Mouse (Mus musculus) lung, adult 2 months (tissue): Measurements from ENCODE around the gene Afmid.
"Not testable (repeated sequence)": the region's sequence is repeated elsewhere in the genome, so short reads cannot be mapped to it uniquely, and the experiment has no call there.

Source experiments
- CTCF ChIP-seq: fragments of 200-500 bp; IDR thresholded peaks from 2 replicates; pipeline ENCODE4 v1.5.1; 2011; ENCODE audit warnings: mild to moderate bottlenecking, low read length, control low read depth; ENCODE audit not compliant: insufficient read depth
- POLR2A ChIP-seq: fragments of 200-500 bp; IDR thresholded peaks from 2 replicates; pipeline ENCODE4 v1.6.1; 2011; ENCODE audit warnings: low read depth, mild to moderate bottlenecking, control low read depth, low read length, borderline replicate concordance; ENCODE audit errors: extremely low read depth

GRCm38 (mm10) chr11:117833509-117833908 lies 7.8 kb downstream of the Afmid start:
- not testable (repeated sequence) for TF ChIP-seq CTCF, POLR2A
